Mouse (Mus musculus): ENCODE measurements around the gene Brd1. TPM values are rescaled to one million over a fixed set of nuclear protein-coding genes. Genes with fewer than 3 reads are reported as not detected.

Brd1 gene
- polyA plus RNA-seq, 1 experiment from 2014 or later, result 29.0 TPM

DNA sequence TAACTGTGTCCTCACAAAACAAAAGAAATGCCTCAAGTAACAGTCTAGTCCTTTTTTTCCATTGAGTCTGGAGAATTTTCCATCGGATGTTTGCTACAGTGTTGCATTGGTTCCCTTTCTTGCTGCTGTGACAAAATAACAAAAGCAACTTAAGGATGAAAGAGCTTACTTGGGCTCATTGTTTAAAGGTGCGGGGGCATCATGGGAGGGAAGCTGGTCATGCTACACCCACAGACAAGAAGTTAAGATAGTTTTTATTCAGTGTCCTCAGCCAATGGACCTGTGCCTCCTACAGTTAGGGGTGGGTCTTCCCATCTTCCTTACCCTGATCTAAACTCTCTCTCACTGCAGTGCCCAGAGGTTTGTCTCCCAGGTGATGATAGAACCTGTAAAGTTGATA is 4.4 kb upstream of the Brd1 start:
- Histone ChIP-seq H3K36me3 (ENCODE audit: control insufficient read depth, insufficient read depth, low read length) (no peaks in the 10 kb centered on the region), H3K9ac (ENCODE audit: low read length) (no peak overlapping the region), H3K27me3 (ENCODE audit: control insufficient read depth, insufficient read depth, low read length) (no peaks in the 10 kb centered on the region), H3K4me3 (ENCODE audit: low read depth, low read length) (no peak overlapping the region), H3K27ac (ENCODE audit: low read depth, low read length) (no peak overlapping the region), H3K4me2 (ENCODE audit: low read depth, low read length, severe bottlenecking) (no peak overlapping the region), H3K4me1 (replicated peaks; ENCODE audit: control insufficient read depth, insufficient read depth, low read length) (0 out of 2 replicates have a peak, but pooled peaks cover 2% of the 10 kb centered on the region), H3K9me3 (ENCODE audit: control insufficient read depth, low read length) (no peaks in the 10 kb centered on the region)
- DNase-seq (ENCODE audit: low spot score), result no peak
- no peak for ATAC-seq (replicated peaks; ENCODE audit: low FRiP score)
- WGBS, result 60% methylated on average over 2 of the region's 2 CpGs

DNA sequence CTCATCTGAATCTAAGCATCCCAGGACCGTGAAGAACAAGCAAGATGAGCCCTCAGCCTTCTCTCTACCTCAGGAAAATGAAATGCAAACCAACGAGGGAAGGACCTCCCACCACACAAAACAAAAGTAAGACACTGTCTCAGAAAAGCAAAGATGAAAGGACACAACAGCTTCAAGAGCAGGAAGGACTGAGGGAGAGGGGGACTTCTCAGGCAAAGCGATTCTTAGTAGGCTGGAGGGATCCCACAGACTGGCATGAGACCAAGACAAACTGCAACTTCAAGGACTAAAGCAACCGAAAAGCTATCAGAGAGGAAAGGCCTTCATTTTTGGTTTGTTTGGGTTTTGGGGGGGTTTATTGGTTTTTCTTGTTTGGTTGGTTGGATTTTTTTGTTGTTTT is 2.1 kb upstream of the Brd1 start:
- no peak for DNase-seq (ENCODE audit: low spot score)
- peaks cover 9% of the 10 kb centered on the region for H3K4me1 ChIP-seq (replicated peaks; ENCODE audit: control insufficient read depth, insufficient read depth, low read length)
- H3K27me3 ChIP-seq (ENCODE audit: control insufficient read depth, insufficient read depth, low read length), result no peaks in the 10 kb centered on the region
- no peaks in the 10 kb centered on the region for H3K9me3 ChIP-seq (ENCODE audit: control insufficient read depth, low read length)
- H3K9ac ChIP-seq (ENCODE audit: low read length), result no peak overlapping the region
- WGBS, result 76% methylated on average over 4 of the region's 4 CpGs
- no peak overlapping the region for H3K4me3 ChIP-seq (ENCODE audit: low read depth, low read length)
- no peak for ATAC-seq (replicated peaks; ENCODE audit: low FRiP score)
- no peak overlapping the region for H3K27ac ChIP-seq (ENCODE audit: low read depth, low read length)
- no peak overlapping the region for H3K4me2 ChIP-seq (ENCODE audit: low read depth, low read length, severe bottlenecking)
- H3K36me3 ChIP-seq (ENCODE audit: control insufficient read depth, insufficient read depth, low read length), result no peaks in the 10 kb centered on the region

DNA sequence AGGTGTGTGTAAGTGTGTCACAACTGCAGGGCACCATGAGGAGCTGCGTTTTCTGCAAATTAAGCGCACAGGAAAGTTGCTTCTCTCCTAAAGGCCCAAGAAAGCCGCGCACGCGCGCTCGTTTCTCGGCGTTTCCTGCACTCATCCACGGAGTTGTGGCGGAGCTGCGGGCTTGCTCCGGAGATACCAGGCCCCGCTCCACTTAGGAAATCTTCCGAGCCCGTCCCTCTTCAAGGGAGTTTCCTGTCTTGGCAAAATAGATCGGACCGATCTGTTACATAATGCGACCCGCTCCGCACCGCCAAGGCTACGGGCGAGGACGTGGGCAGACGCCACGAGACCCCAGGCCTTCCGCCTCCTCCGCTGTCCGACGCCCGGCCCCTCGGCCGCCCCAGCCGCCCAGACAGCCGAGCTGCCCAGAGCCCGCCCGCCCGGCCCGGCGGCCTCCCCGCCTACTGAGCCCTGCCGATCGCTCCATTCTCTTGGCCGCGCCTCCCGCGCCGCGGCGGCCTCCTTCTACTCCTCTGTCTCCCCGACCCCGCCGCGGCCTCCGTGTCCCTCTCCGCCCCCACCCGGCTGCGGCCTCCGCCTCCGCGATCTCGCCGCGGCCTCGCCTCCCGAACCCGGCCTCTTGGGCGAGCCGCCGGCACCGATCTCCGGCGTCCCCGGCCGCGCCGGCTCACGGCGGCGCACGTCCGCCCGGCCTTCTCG is 837 bp downstream of the Brd1 start:
- peak overlapping the region; percentile 90 for H3K4me2 ChIP-seq (ENCODE audit: low read depth, low read length, severe bottlenecking)
- peak overlapping the region; percentile 98 for H3K9ac ChIP-seq (ENCODE audit: low read length)
- peak overlapping the region; percentile 66 for H3K27ac ChIP-seq (ENCODE audit: low read depth, low read length)
- peaks cover 8% of the 10 kb centered on the region for H3K4me1 ChIP-seq (replicated peaks; ENCODE audit: control insufficient read depth, insufficient read depth, low read length)
- peaks cover 18% of the 10 kb centered on the region for H3K36me3 ChIP-seq (ENCODE audit: control insufficient read depth, insufficient read depth, low read length)
- peak overlapping the region; percentile 100 for H3K4me3 ChIP-seq (ENCODE audit: low read depth, low read length)
- ATAC-seq (replicated peaks; ENCODE audit: low FRiP score), result peak; percentile 42
- under 1% methylated on average over 58 of the region's 86 CpGs for WGBS
- DNase-seq (ENCODE audit: low spot score), result peak; percentile 76
- H3K9me3 ChIP-seq (ENCODE audit: control insufficient read depth, low read length), result no peaks in the 10 kb centered on the region
- H3K27me3 ChIP-seq (ENCODE audit: control insufficient read depth, insufficient read depth, low read length), result no peaks in the 10 kb centered on the region

DNA sequence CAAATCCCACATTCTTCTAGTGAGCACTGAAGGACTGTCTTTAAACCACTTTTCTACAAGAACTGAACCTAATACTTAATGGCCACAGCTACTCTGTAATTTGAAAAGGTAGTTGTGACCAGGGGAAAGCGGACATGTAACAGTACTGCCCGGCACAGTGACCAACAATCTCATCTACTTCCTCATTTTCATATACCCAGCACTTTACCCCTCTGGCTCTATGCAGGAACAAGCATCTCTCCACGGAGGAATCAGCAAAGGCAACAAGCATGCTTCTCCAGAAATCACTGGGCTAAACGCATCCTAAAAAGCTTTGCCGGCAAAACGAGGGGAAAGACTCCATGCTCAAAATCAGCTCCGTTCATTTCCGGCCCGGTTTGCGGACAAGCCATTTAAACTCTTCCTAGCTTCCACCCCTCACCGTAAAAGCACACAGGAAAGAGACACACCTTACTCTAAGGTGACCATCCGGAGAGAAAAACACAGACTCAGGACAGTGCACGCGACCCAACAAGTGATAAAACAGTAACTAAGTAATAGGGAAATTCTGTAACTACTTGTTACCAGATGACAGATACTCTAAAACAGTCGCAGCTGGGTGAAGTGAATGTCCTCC is 1.5 kb downstream of the Brd1 start:
- Histone ChIP-seq H3K4me1 (replicated peaks; ENCODE audit: control insufficient read depth, insufficient read depth, low read length) (peaks cover 8% of the 10 kb centered on the region), H3K4me3 (ENCODE audit: low read depth, low read length) (peak overlapping the region; percentile 100), H3K36me3 (ENCODE audit: control insufficient read depth, insufficient read depth, low read length) (peaks cover 18% of the 10 kb centered on the region), H3K9me3 (ENCODE audit: control insufficient read depth, low read length) (no peaks in the 10 kb centered on the region), H3K4me2 (ENCODE audit: low read depth, low read length, severe bottlenecking) (peak overlapping the region; percentile 90), H3K27me3 (ENCODE audit: control insufficient read depth, insufficient read depth, low read length) (no peaks in the 10 kb centered on the region), H3K27ac (ENCODE audit: low read depth, low read length) (no peak overlapping the region), H3K9ac (ENCODE audit: low read length) (peak overlapping the region; percentile 98)
- 37% methylated on average over 15 of the region's 15 CpGs for WGBS
- DNase-seq (ENCODE audit: low spot score), result no peak
- ATAC-seq (replicated peaks; ENCODE audit: low FRiP score), result no peak

DNA sequence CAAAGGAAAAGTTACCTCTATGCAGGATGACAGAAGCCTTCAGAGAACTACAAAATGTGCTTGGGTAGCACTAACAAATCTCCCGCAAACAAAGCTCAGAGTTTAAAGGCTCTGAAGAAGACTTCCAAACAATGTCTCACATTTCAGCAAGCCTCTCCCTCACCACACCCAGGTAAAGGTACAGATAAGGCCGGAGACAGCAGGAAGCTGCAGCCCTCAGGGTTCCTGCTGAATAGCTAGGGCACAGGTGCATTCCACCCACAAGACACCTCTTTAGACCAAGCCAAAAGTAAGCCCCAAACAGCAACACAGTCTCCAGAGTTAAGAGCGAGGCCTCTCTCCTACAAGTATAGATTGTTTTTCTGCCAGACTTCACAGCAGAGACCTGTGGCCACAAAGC is 3.3 kb downstream of the Brd1 start:
- no peak overlapping the region for H3K4me2 ChIP-seq (ENCODE audit: low read depth, low read length, severe bottlenecking)
- peaks cover 8% of the 10 kb centered on the region for H3K4me1 ChIP-seq (replicated peaks; ENCODE audit: control insufficient read depth, insufficient read depth, low read length)
- 84% methylated on average over 3 of the region's 3 CpGs for WGBS
- no peaks in the 10 kb centered on the region for H3K27me3 ChIP-seq (ENCODE audit: control insufficient read depth, insufficient read depth, low read length)
- H3K9ac ChIP-seq (ENCODE audit: low read length), result no peak overlapping the region
- H3K36me3 ChIP-seq (ENCODE audit: control insufficient read depth, insufficient read depth, low read length), result peaks cover 27% of the 10 kb centered on the region
- no peaks in the 10 kb centered on the region for H3K9me3 ChIP-seq (ENCODE audit: control insufficient read depth, low read length)
- ATAC-seq (replicated peaks; ENCODE audit: low FRiP score) (no peak), DNase-seq (ENCODE audit: low spot score) (no peak)
- H3K27ac ChIP-seq (ENCODE audit: low read depth, low read length), result no peak overlapping the region
- no peak overlapping the region for H3K4me3 ChIP-seq (ENCODE audit: low read depth, low read length)

DNA sequence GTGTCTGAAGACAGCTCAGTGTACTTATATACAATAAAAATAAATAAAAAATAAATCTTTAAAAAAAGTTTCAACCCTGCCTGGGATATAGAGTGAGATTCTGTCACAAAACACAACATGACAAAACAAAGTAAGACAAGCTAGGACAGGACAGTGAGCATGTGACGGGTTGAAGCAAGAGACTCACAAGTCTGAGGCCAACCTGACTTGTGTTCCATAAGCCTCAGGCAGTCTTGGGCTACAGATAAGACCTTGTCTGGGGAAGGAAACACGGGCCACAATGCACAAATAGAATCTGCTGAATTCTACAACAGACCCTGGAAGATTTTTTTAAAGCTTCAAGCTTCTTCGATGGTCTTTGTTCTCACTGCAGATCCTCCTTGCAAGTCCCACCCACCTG is 6.8 kb downstream of the Brd1 start:
- 90% methylated on average over 3 of the region's 3 CpGs for WGBS

GRCm38 (mm10) chr15:88725036-88725435 is 9.0 kb downstream of the Brd1 start:
- ATAC-seq (replicated peaks; ENCODE audit: low FRiP score) (no peak), DNase-seq (ENCODE audit: low spot score) (no peak)
- H3K27me3 ChIP-seq (ENCODE audit: control insufficient read depth, insufficient read depth, low read length), result no peaks in the 10 kb centered on the region
- H3K36me3 ChIP-seq (ENCODE audit: control insufficient read depth, insufficient read depth, low read length), result peaks cover 27% of the 10 kb centered on the region
- 94% methylated on average over 5 of the region's 5 CpGs for WGBS
- H3K4me3 ChIP-seq (ENCODE audit: low read depth, low read length), result no peak overlapping the region
- H3K4me2 ChIP-seq (ENCODE audit: low read depth, low read length, severe bottlenecking), result no peak overlapping the region
- peaks cover 2% of the 10 kb centered on the region; the same call in 1 of the 2 replicates for H3K4me1 ChIP-seq (replicated peaks; ENCODE audit: control insufficient read depth, insufficient read depth, low read length)
- H3K27ac ChIP-seq (ENCODE audit: low read depth, low read length), result no peak overlapping the region
- no peaks in the 10 kb centered on the region for H3K9me3 ChIP-seq (ENCODE audit: control insufficient read depth, low read length)
- H3K9ac ChIP-seq (ENCODE audit: low read length), result no peak overlapping the region

More for the DNA sequence above, 6.8 kb downstream of the Brd1 start:
- DNase-seq (ENCODE audit: low spot score), result no peak
- no peaks in the 10 kb centered on the region for H3K9me3 ChIP-seq (ENCODE audit: control insufficient read depth, low read length)
- ATAC-seq (replicated peaks; ENCODE audit: low FRiP score), result no peak
- peaks cover 31% of the 10 kb centered on the region for H3K36me3 ChIP-seq (ENCODE audit: control insufficient read depth, insufficient read depth, low read length)
- H3K4me2 ChIP-seq (ENCODE audit: low read depth, low read length, severe bottlenecking), result no peak overlapping the region
- no peak overlapping the region for H3K4me3 ChIP-seq (ENCODE audit: low read depth, low read length)
- H3K27me3 ChIP-seq (ENCODE audit: control insufficient read depth, insufficient read depth, low read length), result no peaks in the 10 kb centered on the region
- H3K4me1 ChIP-seq (replicated peaks; ENCODE audit: control insufficient read depth, insufficient read depth, low read length), result peaks cover 5% of the 10 kb centered on the region
- H3K9ac ChIP-seq (ENCODE audit: low read length), result no peak overlapping the region
- no peak overlapping the region for H3K27ac ChIP-seq (ENCODE audit: low read depth, low read length)

- H3K4me3 ChIP-seq (ENCODE audit: low read depth, low read length), result no peak overlapping the region
- no peak overlapping the region for H3K4me2 ChIP-seq (ENCODE audit: low read depth, low read length, severe bottlenecking)
- no peak overlapping the region for H3K27ac ChIP-seq (ENCODE audit: low read depth, low read length)
- H3K36me3 ChIP-seq (ENCODE audit: control insufficient read depth, insufficient read depth, low read length), result peaks cover 21% of the 10 kb centered on the region
- no peaks in the 10 kb centered on the region for H3K9me3 ChIP-seq (ENCODE audit: control insufficient read depth, low read length)
- ATAC-seq (replicated peaks; ENCODE audit: low FRiP score) (no peak), DNase-seq (ENCODE audit: low spot score) (no peak)
- no peak overlapping the region for H3K9ac ChIP-seq (ENCODE audit: low read length)
- H3K27me3 ChIP-seq (ENCODE audit: control insufficient read depth, insufficient read depth, low read length), result no peaks in the 10 kb centered on the region
- peaks cover 2% of the 10 kb centered on the region; the same call in 1 of the 2 replicates for H3K4me1 ChIP-seq (replicated peaks; ENCODE audit: control insufficient read depth, insufficient read depth, low read length)
- WGBS, result 89% methylated on average over 7 of the region's 7 CpGs
These were observed 9.7 kb downstream of the Brd1 start for GRCm38 (mm10) chr15:88724311-88724710.

DNA sequence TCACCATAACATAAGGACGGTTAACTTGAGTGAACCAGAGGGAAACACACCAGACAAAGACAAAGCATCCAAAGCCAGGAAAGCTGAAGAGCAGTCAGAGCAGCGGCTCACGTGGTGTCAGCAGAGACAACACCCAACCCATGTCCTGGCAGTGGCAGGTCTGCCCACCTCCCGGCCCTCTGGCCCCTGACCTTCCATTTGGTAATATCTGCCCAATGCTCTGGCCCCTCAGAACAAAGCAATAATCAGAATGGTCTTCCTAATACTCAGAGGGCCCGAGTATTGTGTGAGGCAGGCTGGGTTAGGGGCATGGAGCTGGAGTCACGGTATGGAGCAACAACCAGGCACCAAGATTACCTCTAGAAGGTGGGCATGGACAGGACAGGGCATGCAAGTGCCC is 10.8 kb downstream of the Brd1 start:
- H3K27ac ChIP-seq (ENCODE audit: low read depth, low read length), result no peak overlapping the region
- no peaks in the 10 kb centered on the region for H3K27me3 ChIP-seq (ENCODE audit: control insufficient read depth, insufficient read depth, low read length)
- H3K4me3 ChIP-seq (ENCODE audit: low read depth, low read length), result no peak overlapping the region
- H3K9me3 ChIP-seq (ENCODE audit: control insufficient read depth, low read length), result no peaks in the 10 kb centered on the region
- WGBS, result 95% methylated on average over 6 of the region's 6 CpGs
- ATAC-seq (replicated peaks; ENCODE audit: low FRiP score) (no peak), DNase-seq (ENCODE audit: low spot score) (no peak)
- no peak overlapping the region for H3K9ac ChIP-seq (ENCODE audit: low read length)
- H3K4me1 ChIP-seq (replicated peaks; ENCODE audit: control insufficient read depth, insufficient read depth, low read length), result peaks cover 2% of the 10 kb centered on the region; the same call in 1 of the 2 replicates
- no peak overlapping the region for H3K4me2 ChIP-seq (ENCODE audit: low read depth, low read length, severe bottlenecking)
- peaks cover 13% of the 10 kb centered on the region for H3K36me3 ChIP-seq (ENCODE audit: control insufficient read depth, insufficient read depth, low read length)
